Mouse (Mus musculus) midbrain, embryonic 16.5 days (tissue): ENCODE data around the gene Ttk. TPM values are rescaled to one million over a fixed set of nuclear protein-coding genes. Genes with fewer than 3 reads are reported as not detected.

Experiments
- ATAC-seq: fragments of 200-750 bp; cut with Nextera tagmentation; 2 replicates; pipeline ENCODE4 v1.8.0; 2017; ENCODE audit warnings: moderate TSS enrichment
- H3K27ac ChIP-seq: fragments of 300-500 bp; sonication (generic); 2 replicates; pipeline ENCODE4 v1.5.1; 2014; ENCODE audit warnings: mild to moderate bottlenecking, low read length, mixed read lengths
- H3K27me3 ChIP-seq: fragments of 300-500 bp; sonication (generic); 2 replicates; pipeline ENCODE4 v1.6.1; 2014; ENCODE audit warnings: low read depth, low read length, mixed read lengths; ENCODE audit not compliant: control insufficient read depth, insufficient read depth
- H3K36me3 ChIP-seq: fragments of 300-500 bp; sonication (generic); 2 replicates; pipeline ENCODE4 v1.6.1; 2014; ENCODE audit warnings: mild to moderate bottlenecking, low read length, moderate library complexity, mixed read lengths; ENCODE audit not compliant: control insufficient read depth, insufficient read depth
- H3K4me1 ChIP-seq: fragments of 300-500 bp; sonication (generic); 2 replicates; pipeline ENCODE4 v1.6.1; 2014; ENCODE audit warnings: mild to moderate bottlenecking, low read length, mixed read lengths; ENCODE audit not compliant: control insufficient read depth, insufficient read depth
- H3K4me2 ChIP-seq: fragments of 300-500 bp; sonication (generic); 2 replicates; pipeline ENCODE4 v1.6.1; 2014; ENCODE audit warnings: mild to moderate bottlenecking, low read length, mixed read lengths
- H3K4me3 ChIP-seq: fragments of 300-500 bp; sonication (generic); 2 replicates; pipeline ENCODE4 v1.5.1; 2014; ENCODE audit warnings: low read depth, mild to moderate bottlenecking, low read length, moderate library complexity, mixed read lengths
- H3K9ac ChIP-seq: fragments of 300-500 bp; sonication (generic); 2 replicates; pipeline ENCODE4 v1.6.1; 2014; ENCODE audit warnings: low read depth, low read length, mixed read lengths
- H3K9me3 ChIP-seq: fragments of 300-500 bp; sonication (generic); replicated peaks from 2 replicates; pipeline ENCODE4 v1.6.1; 2014; ENCODE audit warnings: mild to moderate bottlenecking, low read length, mixed read lengths; ENCODE audit not compliant: control insufficient read depth, poor library complexity, severe bottlenecking
- WGBS: fragments of 180-500 bp; shearing (Covaris S2); extraction: QIAGEN DNeasy Blood & Tissue Kit; methylation state at CpG from one replicate; pipeline ENCODE4 v1.1.7; 2014; 5-methylcytosine and 5-hydroxymethylcytosine counted together
- polyA plus RNA-seq: library from polyadenylated mRNA; unstranded; fragments of >200 nt; fragmentation: Nextera tagmentation; extraction: Ambion mirVana; gene quantifications from 2 replicates; pipeline ENCODE4 v1.2.1, GENCODE M21; 2015

Ttk gene
- polyA plus RNA-seq, 1 experiment from 2014 or later: 3.2 TPM

DNA sequence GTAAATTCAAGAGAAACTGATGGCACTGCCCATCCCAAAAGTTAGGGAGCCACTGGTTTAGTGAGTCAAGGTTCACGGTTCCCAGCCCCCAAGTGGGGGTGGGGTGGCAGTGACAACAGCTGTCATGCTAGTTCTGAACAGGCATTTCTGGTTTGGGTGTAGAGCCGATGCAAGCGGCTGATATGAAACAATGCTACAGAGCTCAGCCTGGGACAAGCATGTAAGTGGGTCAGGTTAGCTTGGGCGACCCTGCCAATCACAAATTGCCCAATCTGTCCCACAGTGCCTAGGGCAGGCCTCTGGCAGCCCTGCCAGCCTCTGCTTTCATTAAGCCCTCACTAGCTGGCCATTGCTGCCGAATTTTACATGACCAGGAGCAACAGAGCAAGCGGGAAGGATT, 47.7 kb downstream of the Ttk start:
- no peaks in the 10 kb centered on the region for H3K27me3 ChIP-seq
- no peaks in the 10 kb centered on the region for H3K9me3 ChIP-seq
- no peaks in the 10 kb centered on the region for H3K4me1 ChIP-seq
- no peaks in the 10 kb centered on the region for H3K36me3 ChIP-seq
- no peak overlapping the region for H3K4me3 ChIP-seq
- no peak overlapping the region for H3K27ac ChIP-seq
- ATAC-seq: no peak
- H3K4me2 ChIP-seq: no peak overlapping the region
- WGBS: 87% methylated on average over 6 of the region's 6 CpGs
- no peak overlapping the region for H3K9ac ChIP-seq

- no peaks in the 10 kb centered on the region for H3K27me3 ChIP-seq
- ATAC-seq: no peak
- H3K36me3 ChIP-seq: no peaks in the 10 kb centered on the region
- H3K4me3 ChIP-seq: no peak overlapping the region
- H3K4me2 ChIP-seq: no peak overlapping the region
- H3K9me3 ChIP-seq: no peaks in the 10 kb centered on the region
- no peak overlapping the region for H3K9ac ChIP-seq
- H3K4me1 ChIP-seq: no peaks in the 10 kb centered on the region
- H3K27ac ChIP-seq: no peak overlapping the region
These were observed 51.7 kb downstream of the Ttk start for GRCm38 (mm10) chr9:83886149-83886548.

- Histone ChIP-seq H3K9ac (no peak overlapping the region), H3K27me3 (no peaks in the 10 kb centered on the region), H3K36me3 (no peaks in the 10 kb centered on the region), H3K27ac (no peak overlapping the region), H3K4me1 (no peaks in the 10 kb centered on the region), H3K4me3 (no peak overlapping the region), H3K9me3 (no peaks in the 10 kb centered on the region), H3K4me2 (no peak overlapping the region)
- WGBS: 93% methylated on average over 5 of the region's 5 CpGs
- no peak for ATAC-seq
These were observed 53.7 kb downstream of the Ttk start for GRCm38 (mm10) chr9:83888214-83888613.

DNA sequence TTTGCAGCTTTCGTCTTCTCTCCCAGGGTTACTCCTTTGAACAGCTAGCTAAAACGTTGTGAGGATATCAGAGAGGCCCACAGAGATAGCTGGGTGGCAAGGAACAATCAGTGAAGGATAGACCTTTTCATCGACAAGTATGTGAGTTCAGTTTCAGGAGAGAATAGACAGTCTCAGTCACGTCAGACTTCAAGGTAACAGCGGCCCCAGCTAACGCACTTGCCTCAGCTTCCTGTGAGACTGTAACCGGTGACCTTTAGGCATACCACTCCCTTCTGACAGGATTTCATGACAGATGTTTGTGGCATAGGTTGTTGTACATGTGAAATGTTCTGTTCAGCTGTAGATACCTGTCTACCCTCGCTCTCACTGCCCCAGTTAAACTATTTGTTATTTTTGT, 58.6 kb downstream of the Ttk start:
- Histone ChIP-seq H3K4me2 (no peak overlapping the region), H3K4me3 (no peak overlapping the region), H3K9ac (no peak overlapping the region), H3K27ac (no peak overlapping the region), H3K27me3 (no peaks in the 10 kb centered on the region), H3K4me1 (no peaks in the 10 kb centered on the region), H3K9me3 (no peaks in the 10 kb centered on the region), H3K36me3 (no peaks in the 10 kb centered on the region)
- WGBS: 79% methylated on average over 8 of the region's 8 CpGs
- no peak for ATAC-seq

DNA sequence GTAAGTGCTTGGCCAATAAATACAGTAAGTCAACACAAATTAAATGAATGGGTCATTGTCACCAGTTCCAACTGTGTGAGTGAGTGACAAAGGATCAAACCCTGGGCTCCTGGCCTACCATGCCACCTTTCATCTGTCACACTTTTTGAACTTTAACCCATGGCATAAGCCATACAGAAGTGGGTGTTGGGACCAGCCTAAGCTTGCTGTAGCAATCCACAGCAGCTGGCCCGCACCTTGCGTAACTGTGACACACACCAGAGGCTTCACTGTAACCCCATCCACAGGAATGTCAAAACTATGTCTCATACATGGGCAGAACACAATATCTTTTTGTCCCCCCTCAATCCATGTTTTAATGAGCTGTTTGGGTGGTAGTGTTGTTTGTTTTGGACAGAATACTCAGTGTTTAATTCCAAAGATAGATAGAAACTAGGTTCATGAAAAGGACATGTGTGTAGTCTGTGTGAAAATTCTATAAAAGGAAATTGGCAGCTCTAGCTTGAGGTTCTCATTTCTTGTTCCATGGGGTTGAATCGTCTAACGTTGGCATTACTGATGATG, 59.4 kb downstream of the Ttk start:
- ATAC-seq: no peak
- Histone ChIP-seq H3K27ac (no peak overlapping the region), H3K36me3 (no peaks in the 10 kb centered on the region), H3K27me3 (no peaks in the 10 kb centered on the region), H3K9ac (no peak overlapping the region), H3K4me1 (no peaks in the 10 kb centered on the region), H3K4me3 (no peak overlapping the region), H3K9me3 (no peaks in the 10 kb centered on the region), H3K4me2 (no peak overlapping the region)
- WGBS: 98% methylated on average over 4 of the region's 4 CpGs

GRCm38 (mm10) chr9:83902086-83902485, 67.6 kb downstream of the Ttk start:
- ATAC-seq: no peak
- no peaks in the 10 kb centered on the region for H3K36me3 ChIP-seq
- H3K27me3 ChIP-seq: no peaks in the 10 kb centered on the region
- no peak overlapping the region for H3K4me2 ChIP-seq
- 96% methylated on average over 2 of the region's 2 CpGs for WGBS
- H3K9me3 ChIP-seq: no peaks in the 10 kb centered on the region
- no peak overlapping the region for H3K9ac ChIP-seq
- H3K4me1 ChIP-seq: no peaks in the 10 kb centered on the region
- no peak overlapping the region for H3K27ac ChIP-seq
- no peak overlapping the region for H3K4me3 ChIP-seq

DNA sequence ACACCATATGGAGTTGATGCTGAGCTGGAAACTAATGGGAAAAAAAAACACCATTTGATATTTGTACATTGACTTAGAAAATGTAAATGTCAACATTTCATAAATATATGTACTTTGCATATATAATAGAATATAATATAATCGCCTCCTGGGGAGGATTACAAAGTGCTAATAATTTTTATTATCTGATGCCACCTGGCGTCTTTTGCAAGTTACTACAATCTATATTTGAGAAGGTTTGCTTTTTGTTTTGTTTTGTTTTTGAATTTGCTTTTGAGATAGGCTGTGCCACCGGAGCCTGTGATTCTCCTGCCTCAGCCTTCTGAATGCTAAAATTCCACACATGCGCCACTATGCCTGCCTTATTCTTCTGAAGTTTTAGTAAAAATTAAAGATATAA, 71.3 kb downstream of the Ttk start:
- Histone ChIP-seq H3K27me3 (no peaks in the 10 kb centered on the region), H3K4me3 (no peak overlapping the region), H3K4me1 (no peaks in the 10 kb centered on the region), H3K4me2 (no peak overlapping the region), H3K27ac (no peak overlapping the region), H3K36me3 (no peaks in the 10 kb centered on the region), H3K9ac (no peak overlapping the region), H3K9me3 (no peaks in the 10 kb centered on the region)
- WGBS: 72% methylated on average over 4 of the region's 4 CpGs
- ATAC-seq: no peak

- no peak overlapping the region for H3K4me2 ChIP-seq
- no peaks in the 10 kb centered on the region for H3K27me3 ChIP-seq
- H3K9me3 ChIP-seq: no peaks in the 10 kb centered on the region
- no peak for ATAC-seq
- no peak overlapping the region for H3K4me3 ChIP-seq
- H3K36me3 ChIP-seq: no peaks in the 10 kb centered on the region
- 88% methylated on average over 3 of the region's 3 CpGs for WGBS
- H3K4me1 ChIP-seq: no peaks in the 10 kb centered on the region
- H3K9ac ChIP-seq: no peak overlapping the region
- no peak overlapping the region for H3K27ac ChIP-seq
These were observed 72.5 kb downstream of the Ttk start for GRCm38 (mm10) chr9:83907017-83907416.

- WGBS: 96% methylated on average over 2 of the region's 2 CpGs
- no peak overlapping the region for H3K4me2 ChIP-seq
- H3K27me3 ChIP-seq: no peaks in the 10 kb centered on the region
- no peak overlapping the region for H3K27ac ChIP-seq
- H3K36me3 ChIP-seq: no peaks in the 10 kb centered on the region
- H3K4me3 ChIP-seq: no peak overlapping the region
- H3K9ac ChIP-seq: no peak overlapping the region
- H3K4me1 ChIP-seq: no peaks in the 10 kb centered on the region
- no peak for ATAC-seq
- H3K9me3 ChIP-seq: no peaks in the 10 kb centered on the region
These were observed 75.3 kb downstream of the Ttk start for GRCm38 (mm10) chr9:83909836-83910235.

- H3K4me2 ChIP-seq: no peak overlapping the region
- WGBS: 73% methylated on average over 2 of the region's 2 CpGs
- H3K9ac ChIP-seq: no peak overlapping the region
- H3K4me3 ChIP-seq: no peak overlapping the region
- ATAC-seq: no peak
- no peak overlapping the region for H3K27ac ChIP-seq
- no peaks in the 10 kb centered on the region for H3K9me3 ChIP-seq
- no peaks in the 10 kb centered on the region for H3K27me3 ChIP-seq
- H3K36me3 ChIP-seq: no peaks in the 10 kb centered on the region
- H3K4me1 ChIP-seq: no peaks in the 10 kb centered on the region
These were observed 76.4 kb downstream of the Ttk start for GRCm38 (mm10) chr9:83910926-83911325.
